Mouse (Mus musculus): Measurements from ENCODE around the gene Prkn. TPM values are rescaled to one million over a fixed set of nuclear protein-coding genes. Genes with fewer than 3 reads are reported as not detected.

The Prkn gene
- polyA plus RNA-seq, 1 experiment from 2014 or later: 2.1 TPM

DNA sequence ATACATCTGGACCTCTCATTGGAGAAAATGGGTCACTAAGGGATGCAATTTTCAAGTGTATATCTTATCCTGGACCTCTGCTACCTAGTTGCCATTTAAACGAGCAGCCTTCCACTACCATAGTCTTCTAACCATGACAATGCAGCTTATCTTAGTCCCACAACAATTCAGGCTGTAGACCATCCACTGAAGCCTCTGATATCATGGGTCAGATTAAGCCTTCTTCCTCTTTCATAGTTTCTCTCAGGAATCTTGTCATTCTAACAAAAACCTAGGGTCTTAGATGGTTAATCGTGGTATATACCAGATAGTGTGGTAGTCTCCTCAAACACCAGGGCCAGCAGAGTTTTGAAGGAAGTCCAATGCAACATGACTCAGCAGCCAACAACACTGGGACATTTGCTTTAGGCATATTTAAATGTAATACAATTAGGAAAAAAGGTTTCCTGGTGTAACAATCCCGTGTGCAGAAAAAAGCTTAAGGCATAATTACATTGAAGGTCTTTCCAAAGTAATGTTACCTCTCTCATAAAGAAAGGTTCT is 61.6 kb downstream of the Prkn start:
- no peak for ATAC-seq (ENCODE audit: low FRiP score, low read depth)

DNA sequence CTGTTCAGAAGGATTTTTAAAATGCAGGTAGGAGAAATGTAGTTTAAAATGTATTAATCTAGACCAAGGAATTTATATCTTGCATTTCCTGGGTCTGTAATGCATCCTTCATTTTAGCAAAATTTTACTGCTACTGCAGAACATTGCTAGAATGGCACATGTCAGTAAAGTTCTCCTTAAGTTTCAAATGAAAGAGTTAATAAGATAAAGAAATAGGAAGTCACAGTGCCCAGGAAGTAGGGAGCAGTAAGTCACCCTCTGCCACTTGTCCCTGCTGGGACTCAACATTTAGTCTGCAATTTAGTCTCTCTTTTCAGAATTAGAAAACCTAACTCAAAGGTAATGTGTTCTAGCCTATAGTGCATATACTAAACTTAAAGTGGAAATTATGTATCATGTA is 96.5 kb downstream of the Prkn start:
- no peaks in the 10 kb centered on the region for H3K4me1 ChIP-seq
- H3K36me3 ChIP-seq: no peaks in the 10 kb centered on the region
- H3K4me3 ChIP-seq: no peak overlapping the region
- no peak overlapping the region for H3K4me2 ChIP-seq (replicated peaks)
- no peak overlapping the region for H3K27ac ChIP-seq
- H3K27me3 ChIP-seq: peaks cover 5% of the 10 kb centered on the region; the same call in 1 of the 2 replicates
- H3K9me3 ChIP-seq: no peaks in the 10 kb centered on the region
- no peak for ATAC-seq (ENCODE audit: low FRiP score, low read depth)
- H3K9ac ChIP-seq: no peak overlapping the region

More for the DNA sequence above, 61.6 kb downstream of the Prkn start:
- Histone ChIP-seq H3K4me2 (replicated peaks) (no peak overlapping the region), H3K4me3 (no peak overlapping the region), H3K9ac (no peak overlapping the region), H3K27me3 (no peaks in the 10 kb centered on the region), H3K36me3 (no peaks in the 10 kb centered on the region), H3K27ac (no peak overlapping the region), H3K9me3 (no peaks in the 10 kb centered on the region), H3K4me1 (no peaks in the 10 kb centered on the region)
- 82% methylated on average over 3 of the region's 3 CpGs for WGBS

DNA sequence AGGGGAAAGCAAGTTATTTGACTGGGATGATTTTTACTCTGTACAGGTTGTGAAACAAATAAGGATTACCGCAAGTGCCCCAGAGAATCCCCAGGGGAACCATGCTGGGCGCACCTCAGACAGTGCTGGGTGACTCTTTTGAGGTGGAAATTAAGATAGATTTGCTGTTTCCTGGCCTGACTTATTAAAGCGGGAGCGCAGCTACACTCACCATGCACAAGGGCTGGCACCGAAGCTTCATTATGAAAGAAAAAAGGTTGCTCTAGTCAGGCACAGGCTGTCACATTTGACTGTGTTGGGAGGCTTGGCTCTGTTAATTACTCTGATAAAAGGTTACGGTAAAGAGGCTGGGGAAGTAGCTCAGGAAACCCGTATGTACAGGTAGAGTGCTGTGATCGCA is 97.7 kb downstream of the Prkn start:
- no peak overlapping the region for H3K4me3 ChIP-seq
- no peaks in the 10 kb centered on the region for H3K36me3 ChIP-seq
- peaks cover 5% of the 10 kb centered on the region; the same call in 1 of the 2 replicates for H3K27me3 ChIP-seq
- no peaks in the 10 kb centered on the region for H3K9me3 ChIP-seq
- H3K27ac ChIP-seq: no peak overlapping the region
- no peak for ATAC-seq (ENCODE audit: low FRiP score, low read depth)
- no peaks in the 10 kb centered on the region for H3K4me1 ChIP-seq
- WGBS: 29% methylated on average over 8 of the region's 8 CpGs
- no peak overlapping the region for H3K9ac ChIP-seq
- H3K4me2 ChIP-seq (replicated peaks): no peak overlapping the region

DNA sequence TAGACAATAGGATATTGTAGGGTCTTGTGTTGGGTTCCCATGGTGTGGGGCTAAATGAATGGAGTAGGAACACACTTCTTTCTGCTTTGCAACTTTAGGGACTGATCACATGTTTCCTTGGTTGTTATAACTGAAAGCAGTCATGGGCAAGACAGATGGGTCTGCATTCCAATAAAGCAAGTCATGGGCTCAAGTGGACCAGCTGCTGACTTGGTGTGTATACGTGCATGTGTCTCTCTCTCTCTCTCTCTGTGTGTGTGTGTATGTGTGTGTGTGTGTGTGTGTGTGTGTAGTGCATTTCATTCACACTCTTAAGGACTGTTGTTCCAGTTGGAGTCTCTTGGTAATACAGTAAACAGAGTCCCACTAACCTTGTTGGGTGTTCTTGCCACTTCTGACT is 98.6 kb downstream of the Prkn start:
- Histone ChIP-seq H3K9ac (no peak overlapping the region), H3K4me3 (no peak overlapping the region), H3K4me2 (replicated peaks) (no peak overlapping the region), H3K9me3 (no peaks in the 10 kb centered on the region), H3K36me3 (no peaks in the 10 kb centered on the region), H3K27me3 (peaks cover 5% of the 10 kb centered on the region; the same call in 1 of the 2 replicates), H3K4me1 (no peaks in the 10 kb centered on the region), H3K27ac (no peak overlapping the region)
- no peak for ATAC-seq (ENCODE audit: low FRiP score, low read depth)
- WGBS: 60% methylated on average over 1 of the region's 1 CpGs

DNA sequence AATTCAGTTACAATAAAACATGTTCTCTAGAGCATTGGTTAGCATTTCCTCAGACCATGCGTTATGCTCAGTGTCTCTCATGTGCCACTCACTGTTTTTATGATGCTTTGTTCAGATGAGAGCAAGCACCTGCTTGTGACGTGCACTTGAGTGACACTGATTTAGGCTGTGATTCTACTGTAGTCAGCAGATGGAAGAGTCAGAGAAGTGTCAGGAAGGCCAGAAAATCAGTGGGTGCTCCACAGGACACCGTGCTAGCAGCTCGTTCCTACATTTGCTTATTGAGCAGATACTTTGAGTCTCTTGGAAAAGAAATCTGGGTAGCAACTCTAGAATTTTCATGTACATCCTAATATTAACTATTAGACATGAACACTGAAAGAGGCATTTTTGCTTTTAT is 106.4 kb downstream of the Prkn start:
- no peak overlapping the region for H3K4me3 ChIP-seq
- H3K27ac ChIP-seq: no peak overlapping the region
- H3K36me3 ChIP-seq: no peaks in the 10 kb centered on the region
- no peaks in the 10 kb centered on the region for H3K27me3 ChIP-seq
- H3K9ac ChIP-seq: no peak overlapping the region
- no peak for ATAC-seq (ENCODE audit: low FRiP score, low read depth)
- 77% methylated on average over 4 of the region's 4 CpGs for WGBS
- H3K4me2 ChIP-seq (replicated peaks): no peak overlapping the region
- H3K4me1 ChIP-seq: no peaks in the 10 kb centered on the region
- no peaks in the 10 kb centered on the region for H3K9me3 ChIP-seq

DNA sequence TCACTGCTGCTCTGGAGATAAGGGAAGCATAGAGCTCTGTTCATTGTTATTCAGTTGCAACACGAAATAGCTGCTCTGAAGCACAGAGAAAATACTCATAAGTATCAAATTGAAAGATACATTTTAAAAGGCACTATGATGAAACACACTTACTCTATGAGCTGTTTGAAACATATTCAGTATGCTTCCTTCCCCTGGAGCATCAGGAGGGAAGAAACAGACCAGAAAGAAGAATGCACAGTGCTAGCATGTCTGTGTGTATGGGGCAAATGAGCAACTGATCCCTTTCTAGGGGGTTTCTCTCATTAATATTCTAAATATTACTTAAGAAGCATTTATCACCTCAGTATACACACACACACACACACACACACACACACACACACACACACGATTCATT is 107.4 kb downstream of the Prkn start:
- H3K4me1 ChIP-seq: no peaks in the 10 kb centered on the region
- no peaks in the 10 kb centered on the region for H3K9me3 ChIP-seq
- no peaks in the 10 kb centered on the region for H3K36me3 ChIP-seq
- H3K4me3 ChIP-seq: no peak overlapping the region
- H3K27me3 ChIP-seq: no peaks in the 10 kb centered on the region
- 82% methylated on average over 2 of the region's 2 CpGs for WGBS
- no peak overlapping the region for H3K4me2 ChIP-seq (replicated peaks)
- no peak overlapping the region for H3K9ac ChIP-seq
- no peak overlapping the region for H3K27ac ChIP-seq
- ATAC-seq (ENCODE audit: low FRiP score, low read depth): no peak

DNA sequence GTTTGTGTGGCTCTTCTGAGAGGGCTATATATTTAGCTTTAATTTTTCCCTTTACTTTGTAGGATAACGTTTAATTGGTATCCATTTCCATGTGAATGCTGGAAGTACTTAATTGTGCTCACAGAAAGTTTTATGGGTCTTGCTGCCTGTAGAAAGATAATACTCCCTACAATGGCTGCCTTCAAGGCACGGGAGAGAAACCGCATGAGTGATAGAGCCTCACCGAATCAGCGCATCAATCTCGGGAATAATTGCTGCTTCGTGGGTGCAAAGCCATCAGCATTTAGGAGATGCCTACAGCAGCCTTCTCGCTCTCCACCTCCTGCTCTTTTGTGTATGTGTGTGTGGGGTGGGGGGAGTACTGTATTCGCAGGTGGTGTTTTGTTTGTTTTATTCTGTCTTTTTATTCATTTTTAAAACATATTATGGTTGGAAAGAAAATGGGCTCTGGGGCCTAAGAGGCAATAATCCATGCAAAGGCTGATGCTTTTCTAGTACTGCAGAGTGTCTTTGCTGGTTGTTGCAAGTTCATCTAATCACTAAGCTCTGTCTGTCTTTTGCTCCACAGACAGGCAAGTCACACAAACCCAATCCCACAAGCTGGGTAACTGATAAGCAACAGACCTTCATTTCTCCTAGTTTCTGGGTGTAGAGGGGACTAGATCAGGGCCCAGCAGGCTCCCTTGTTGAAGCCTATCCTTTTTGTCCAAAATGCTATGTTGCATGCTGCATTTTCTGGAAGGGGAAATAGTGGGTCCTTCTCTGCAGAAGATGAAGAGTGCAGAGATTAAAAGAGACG is 119.1 kb downstream of the Prkn start:
- WGBS: 67% methylated on average over 10 of the region's 10 CpGs
- H3K36me3 ChIP-seq: no peaks in the 10 kb centered on the region
- no peaks in the 10 kb centered on the region for H3K4me1 ChIP-seq
- H3K27ac ChIP-seq: no peak overlapping the region
- H3K9ac ChIP-seq: no peak overlapping the region
- H3K9me3 ChIP-seq: no peaks in the 10 kb centered on the region
- ATAC-seq (ENCODE audit: low FRiP score, low read depth): no peak
- H3K27me3 ChIP-seq: no peaks in the 10 kb centered on the region
- H3K4me2 ChIP-seq (replicated peaks): no peak overlapping the region
- no peak overlapping the region for H3K4me3 ChIP-seq

DNA sequence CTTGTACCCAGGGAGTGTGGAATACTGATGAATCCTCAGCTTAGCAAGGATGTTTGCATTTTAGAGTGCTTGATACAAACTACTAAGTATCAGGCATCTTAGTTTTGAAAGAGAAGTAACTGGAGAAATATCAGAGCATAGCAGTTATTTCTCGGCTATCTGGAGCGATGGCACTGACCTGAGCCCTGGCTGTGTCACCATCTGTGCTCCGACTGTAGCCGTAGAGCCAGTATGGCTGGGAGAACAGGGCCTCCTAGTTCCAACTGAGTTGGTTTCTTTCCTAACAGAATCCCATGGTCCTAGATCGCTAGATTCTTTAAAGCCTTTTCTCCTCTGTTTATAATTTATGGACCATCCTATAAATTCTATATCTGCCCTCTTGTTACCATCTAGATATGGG is 122.0 kb downstream of the Prkn start:
- Histone ChIP-seq H3K4me3 (no peak overlapping the region), H3K4me2 (replicated peaks) (no peak overlapping the region), H3K27me3 (no peaks in the 10 kb centered on the region), H3K9ac (no peak overlapping the region), H3K27ac (no peak overlapping the region), H3K9me3 (no peaks in the 10 kb centered on the region), H3K36me3 (no peaks in the 10 kb centered on the region), H3K4me1 (no peaks in the 10 kb centered on the region)
- no peak for ATAC-seq (ENCODE audit: low FRiP score, low read depth)
- WGBS: 86% methylated on average over 5 of the region's 5 CpGs

DNA sequence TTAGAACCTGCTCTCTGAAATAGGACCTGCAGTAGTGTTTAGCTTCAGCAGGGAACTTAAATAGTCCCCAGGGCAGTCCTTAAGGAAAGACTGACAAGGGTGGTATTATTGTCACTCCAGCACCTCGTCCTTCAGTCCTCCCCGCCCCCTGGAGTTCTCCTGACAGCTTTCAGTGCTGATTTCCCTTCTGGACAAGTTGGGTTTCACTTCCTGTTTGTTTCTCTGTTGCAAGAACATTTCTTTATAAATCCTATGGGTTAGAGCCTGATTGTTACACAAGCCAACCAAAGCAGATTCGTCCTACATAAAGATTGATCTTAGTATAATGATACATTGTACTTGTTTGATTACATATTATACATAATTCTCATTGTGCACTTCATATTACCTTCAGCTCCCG is 142.0 kb downstream of the Prkn start:
- no peak overlapping the region for H3K4me3 ChIP-seq
- no peak overlapping the region for H3K9ac ChIP-seq
- no peak for ATAC-seq (ENCODE audit: low FRiP score, low read depth)
- no peak overlapping the region for H3K4me2 ChIP-seq (replicated peaks)
- H3K36me3 ChIP-seq: no peaks in the 10 kb centered on the region
- no peak overlapping the region for H3K27ac ChIP-seq
- H3K9me3 ChIP-seq: no peaks in the 10 kb centered on the region
- 62% methylated on average over 4 of the region's 4 CpGs for WGBS
- 0 out of 2 replicates have a peak, but pooled peaks cover 2% of the 10 kb centered on the region for H3K4me1 ChIP-seq
- no peaks in the 10 kb centered on the region for H3K27me3 ChIP-seq

DNA sequence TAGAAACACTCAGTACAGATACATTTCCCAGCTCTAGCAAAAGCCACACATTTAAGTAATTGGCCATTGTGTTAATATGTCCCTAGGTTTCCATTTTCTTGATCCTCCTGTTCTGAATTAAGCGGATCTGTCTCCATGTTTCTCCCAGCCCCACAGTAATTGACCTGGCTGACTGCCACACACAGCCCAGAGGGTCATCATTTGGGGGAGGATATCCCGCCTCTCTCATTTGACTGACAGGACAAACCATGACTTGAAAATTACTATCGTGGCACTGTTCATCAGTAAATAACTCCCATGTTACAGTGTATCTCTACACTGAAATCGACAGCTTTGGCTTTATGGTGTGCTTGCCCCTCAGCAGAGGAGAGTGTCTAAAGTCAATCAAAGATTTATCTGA is 146.9 kb downstream of the Prkn start:
- Histone ChIP-seq H3K4me3 (no peak overlapping the region), H3K27me3 (no peaks in the 10 kb centered on the region), H3K4me1 (0 out of 2 replicates have a peak, but pooled peaks cover 3% of the 10 kb centered on the region), H3K27ac (no peak overlapping the region), H3K4me2 (replicated peaks) (no peak overlapping the region), H3K9me3 (no peaks in the 10 kb centered on the region), H3K36me3 (no peaks in the 10 kb centered on the region), H3K9ac (no peak overlapping the region)
- ATAC-seq (ENCODE audit: low FRiP score, low read depth): no peak
- WGBS: 79% methylated on average over 4 of the region's 4 CpGs

DNA sequence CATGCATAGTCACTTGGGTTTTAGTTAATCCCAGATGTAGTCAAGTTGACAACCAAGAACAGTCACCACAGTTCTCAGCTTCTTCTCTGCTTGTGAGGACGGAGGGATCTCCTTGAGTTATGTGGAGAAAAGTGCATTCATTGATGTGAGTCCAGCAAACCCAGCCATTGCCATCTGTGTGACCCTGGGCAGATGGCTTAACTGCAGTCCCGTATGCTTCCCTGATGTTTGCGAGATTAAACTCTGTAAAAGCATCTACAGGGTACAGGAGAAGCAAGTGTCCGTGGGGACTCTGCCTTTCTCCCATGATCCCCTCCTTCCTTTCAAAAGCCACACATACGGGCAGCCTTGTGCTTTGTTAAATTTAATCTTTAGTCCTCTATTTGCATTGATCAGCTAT is 157.1 kb downstream of the Prkn start:
- WGBS: 65% methylated on average over 5 of the region's 5 CpGs
- Histone ChIP-seq H3K9ac (no peak overlapping the region), H3K27me3 (no peaks in the 10 kb centered on the region)

DNA sequence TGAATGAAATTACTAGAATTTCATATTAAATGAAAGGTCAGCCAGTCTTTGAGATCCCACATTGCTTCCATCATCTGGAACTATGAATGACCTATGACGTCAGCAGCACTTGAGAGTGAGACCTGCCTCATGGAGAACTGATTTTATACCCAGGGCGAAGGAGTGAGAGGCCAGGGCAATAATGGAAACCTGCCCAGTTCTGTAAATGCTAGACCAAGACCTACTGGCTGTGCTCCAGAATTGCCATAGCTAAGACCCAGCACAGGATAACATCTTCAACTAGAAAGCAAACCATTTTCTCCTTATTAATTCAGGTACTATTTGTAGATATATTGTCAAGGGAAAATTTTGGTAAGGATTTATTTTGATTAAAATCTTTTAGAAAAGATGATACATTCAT is 183.2 kb downstream of the Prkn start:
- 68% methylated on average over 2 of the region's 2 CpGs for WGBS
- Histone ChIP-seq H3K27me3 (no peaks in the 10 kb centered on the region), H3K9me3 (no peaks in the 10 kb centered on the region), H3K27ac (no peak overlapping the region), H3K4me3 (no peak overlapping the region), H3K9ac (no peak overlapping the region), H3K4me1 (no peaks in the 10 kb centered on the region), H3K4me2 (replicated peaks) (no peak overlapping the region), H3K36me3 (no peaks in the 10 kb centered on the region)
- no peak for ATAC-seq (ENCODE audit: low FRiP score, low read depth)

More for the DNA sequence above, 157.1 kb downstream of the Prkn start:
- no peak overlapping the region for H3K27ac ChIP-seq
- no peak overlapping the region for H3K4me3 ChIP-seq
- no peaks in the 10 kb centered on the region for H3K36me3 ChIP-seq
- H3K9me3 ChIP-seq: no peaks in the 10 kb centered on the region
- H3K4me2 ChIP-seq (replicated peaks): no peak overlapping the region
- H3K4me1 ChIP-seq: no peaks in the 10 kb centered on the region
- no peak for ATAC-seq (ENCODE audit: low FRiP score, low read depth)

DNA sequence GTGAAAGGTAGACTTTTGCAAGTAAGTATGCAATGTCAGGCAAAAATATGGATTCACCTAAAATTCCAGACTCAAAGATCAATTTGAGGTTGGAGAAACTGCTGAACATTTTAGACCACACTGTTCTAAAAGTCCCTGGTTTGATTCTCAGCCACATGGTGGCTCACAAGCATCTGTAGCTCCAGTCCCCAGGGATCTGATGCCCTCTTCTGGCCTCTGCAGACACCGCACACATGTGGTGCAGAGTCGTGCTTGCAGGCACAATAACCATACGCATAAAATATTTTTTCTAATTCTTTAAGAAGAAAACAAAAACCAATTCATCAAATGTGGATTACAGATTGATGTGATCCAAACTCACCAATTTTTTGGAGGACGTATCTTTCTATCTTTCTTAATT is 189.2 kb downstream of the Prkn start:
- 92% methylated on average over 4 of the region's 4 CpGs for WGBS
- Histone ChIP-seq H3K9me3 (no peaks in the 10 kb centered on the region), H3K27me3 (no peaks in the 10 kb centered on the region), H3K4me1 (peaks cover 14% of the 10 kb centered on the region), H3K36me3 (no peaks in the 10 kb centered on the region), H3K4me2 (replicated peaks) (no peak overlapping the region), H3K27ac (no peak overlapping the region), H3K9ac (no peak overlapping the region), H3K4me3 (no peak overlapping the region)
- no peak for ATAC-seq (ENCODE audit: low FRiP score, low read depth)
